Mouse (Mus musculus) ES-E14 (cell line): ENCODE measurements around the gene Sdccag8. TPM values are rescaled to one million over a fixed set of nuclear protein-coding genes. Genes with fewer than 3 reads are reported as not detected.

Source experiments
- DNase-seq: peaks from one replicate; pipeline ENCODE4 v3.0.0-alpha.2; 2013; ENCODE audit warnings: low read depth, low spot score
- H3K27ac ChIP-seq: 2 replicates; pipeline ENCODE4 v1.5.1; 2012; ENCODE audit warnings: low read depth, mild to moderate bottlenecking, low read length, moderate library complexity, mixed read lengths; ENCODE audit not compliant: poor library complexity, insufficient read depth, severe bottlenecking
- H3K36me3 ChIP-seq: 2 replicates; pipeline ENCODE4 v1.6.1; 2012; ENCODE audit warnings: mild to moderate bottlenecking, low read length, moderate library complexity, mixed read lengths; ENCODE audit not compliant: control insufficient read depth, poor library complexity, insufficient read depth, severe bottlenecking
- H3K4me1 ChIP-seq, 2 experiments: fragments of 150-350 bp in 1 of 2; sonication (generic) in 1 of 2; 2 replicates each; pipeline ENCODE4 v1.6.1; 2012; ENCODE audit warnings: low read length in 2 of 2, mild to moderate bottlenecking in 1 of 2, mixed read lengths in 1 of 2; ENCODE audit not compliant: control insufficient read depth in 2 of 2, insufficient read depth in 2 of 2, poor library complexity in 1 of 2
- H3K4me3 ChIP-seq, 2 experiments: fragments of 150-350 bp in 1 of 2; sonication (generic) in 1 of 2; 2 replicates each; pipeline ENCODE4 v1.5.1; 2012; ENCODE audit warnings: low read length in 2 of 2, low read depth in 1 of 2, mild to moderate bottlenecking in 1 of 2, mixed read lengths in 1 of 2; ENCODE audit not compliant: insufficient read depth in 1 of 2, poor library complexity in 1 of 2, severe bottlenecking in 1 of 2
- H3K9ac ChIP-seq: 2 replicates; pipeline ENCODE4 v1.6.1; 2012; ENCODE audit warnings: low read depth, mild to moderate bottlenecking, low read length, mixed read lengths; ENCODE audit not compliant: poor library complexity, insufficient read depth, severe bottlenecking
- H3K9me3 ChIP-seq: fragments of 150-350 bp; sonication (generic); 2 replicates; pipeline ENCODE4 v1.6.1; 2012; ENCODE audit warnings: low read depth, mild to moderate bottlenecking, low read length; ENCODE audit not compliant: control insufficient read depth, insufficient read depth
- CHD2 ChIP-seq: IDR thresholded peaks from 2 replicates; pipeline ENCODE4 v1.6.1; 2014; ENCODE audit warnings: mild to moderate bottlenecking, low read depth, low read length, inconsistent platforms
- HCFC1 ChIP-seq: IDR thresholded peaks from 2 replicates; pipeline ENCODE4 v1.6.1; 2012; ENCODE audit warnings: low read length, inconsistent platforms, borderline replicate concordance; ENCODE audit not compliant: insufficient read depth
- MAFK ChIP-seq: IDR thresholded peaks from 2 replicates; pipeline ENCODE4 v1.6.1; 2014; ENCODE audit warnings: mild to moderate bottlenecking, low read depth, low read length, inconsistent platforms; ENCODE audit not compliant: insufficient read depth
- ZC3H11A ChIP-seq: IDR thresholded peaks from 2 replicates; pipeline ENCODE4 v1.6.1; 2012; ENCODE audit warnings: low read depth, mild to moderate bottlenecking, inconsistent platforms, low read length, borderline replicate concordance
- ZNF384 ChIP-seq: IDR thresholded peaks from 2 replicates; pipeline ENCODE4 v1.6.1; 2012; ENCODE audit warnings: low read depth, low read length, inconsistent platforms
- in situ Hi-C, 2 experiments: fragments of 600-800 bp; cut with MboI; formaldehyde crosslinking; loops; one replicate each; pipeline ENCODE4 v1.15.1; 2025; ENCODE audit warnings: low sequenced_read_pairs in 2 of 2, inconsistent platforms in 1 of 2; ENCODE audit not compliant: unreplicated experiment in 2 of 2
- total RNA-seq: library from RNA; depleted of rRNA; stranded (reverse); fragments of 300-350 nt; gene quantifications from 2 replicates; pipeline ENCODE4 v1.2.3, GENCODE M21; 2012

Sdccag8 gene
- total RNA-seq, 1 experiment = 5.0 TPM

- TF ChIP-seq MAFK (no peak), HCFC1 (no peak), ZNF384 (no peak), ZC3H11A (no peak), CHD2 (no peak)
- in situ Hi-C loops = no loop called here
- no peak overlapping the region for H3K9ac ChIP-seq
- no peak overlapping the region for H3K27ac ChIP-seq
- no peak overlapping the region for H3K4me3 ChIP-seq
- H3K4me1 ChIP-seq = no peaks in the 10 kb centered on the region
- no peaks in the 10 kb centered on the region for H3K9me3 ChIP-seq
- no peaks in the 10 kb centered on the region for H3K36me3 ChIP-seq
- no peak for DNase-seq
Measured at GRCm38 (mm10) chr1:176821929-176822328, 7.5 kb downstream of the Sdccag8 start.

GRCm38 (mm10) chr1:176822949-176823348, 8.5 kb downstream of the Sdccag8 start:
- in situ Hi-C loops = no loop called here
- H3K4me1 ChIP-seq = no peaks in the 10 kb centered on the region
- no peaks in the 10 kb centered on the region for H3K9me3 ChIP-seq
- no peak overlapping the region for H3K4me3 ChIP-seq
- H3K9ac ChIP-seq = no peak overlapping the region
- no peak for TF ChIP-seq MAFK
- no peak for TF ChIP-seq CHD2
- no peak for TF ChIP-seq HCFC1
- TF ChIP-seq ZNF384 = no peak
- no peak for TF ChIP-seq ZC3H11A
- H3K36me3 ChIP-seq = no peaks in the 10 kb centered on the region
- H3K27ac ChIP-seq = no peak overlapping the region
- DNase-seq = no peak

- TF ChIP-seq ZC3H11A = no peak
- no peak for TF ChIP-seq CHD2
- no peak for TF ChIP-seq ZNF384
- H3K4me3 ChIP-seq = peak overlapping the region; percentile 37 to 47; a peak in 2 of 4 replicates
- no peaks in the 10 kb centered on the region for H3K36me3 ChIP-seq
- no peaks in the 10 kb centered on the region for H3K4me1 ChIP-seq
- no peaks in the 10 kb centered on the region for H3K9me3 ChIP-seq
- in situ Hi-C loops = no loop called here
- 0 out of 2 replicates have a peak overlapping the region, but pooled peaks have one; percentile 14 for H3K9ac ChIP-seq
- no peak for DNase-seq
- H3K27ac ChIP-seq = no peak overlapping the region
Measured at GRCm38 (mm10) chr1:176823889-176824288, 9.4 kb downstream of the Sdccag8 start.

GRCm38 (mm10) chr1:176824611-176825010, 10.2 kb downstream of the Sdccag8 start:
- TF ChIP-seq HCFC1 = no peak
- TF ChIP-seq ZC3H11A = no peak
- TF ChIP-seq CHD2 = no peak
- TF ChIP-seq ZNF384 = no peak
- no peak for TF ChIP-seq MAFK
- Histone ChIP-seq H3K27ac (no peak overlapping the region), H3K9me3 (no peaks in the 10 kb centered on the region), H3K4me1 (no peaks in the 10 kb centered on the region), H3K4me3 (no peak overlapping the region), H3K9ac (no peak overlapping the region), H3K36me3 (no peaks in the 10 kb centered on the region)
- DNase-seq = no peak
- in situ Hi-C loops = no loop called here

- no peak overlapping the region for H3K9ac ChIP-seq
- no peak overlapping the region for H3K27ac ChIP-seq
- in situ Hi-C loops = no loop called here
- H3K4me3 ChIP-seq = no peak overlapping the region
- H3K36me3 ChIP-seq = no peaks in the 10 kb centered on the region
- no peak for DNase-seq
- no peak for TF ChIP-seq MAFK
- TF ChIP-seq ZC3H11A = no peak
- TF ChIP-seq HCFC1 = no peak
- TF ChIP-seq CHD2 = no peak
- no peak for TF ChIP-seq ZNF384
- no peaks in the 10 kb centered on the region for H3K4me1 ChIP-seq
- H3K9me3 ChIP-seq = no peaks in the 10 kb centered on the region
Measured at GRCm38 (mm10) chr1:176825084-176825483, 10.6 kb downstream of the Sdccag8 start.
